Mouse (Mus musculus): ENCODE data around the gene Cdc42bpg.
A peak's percentile ranks its signal among the peaks of the same experiment; 100 is the strongest.

DNA sequence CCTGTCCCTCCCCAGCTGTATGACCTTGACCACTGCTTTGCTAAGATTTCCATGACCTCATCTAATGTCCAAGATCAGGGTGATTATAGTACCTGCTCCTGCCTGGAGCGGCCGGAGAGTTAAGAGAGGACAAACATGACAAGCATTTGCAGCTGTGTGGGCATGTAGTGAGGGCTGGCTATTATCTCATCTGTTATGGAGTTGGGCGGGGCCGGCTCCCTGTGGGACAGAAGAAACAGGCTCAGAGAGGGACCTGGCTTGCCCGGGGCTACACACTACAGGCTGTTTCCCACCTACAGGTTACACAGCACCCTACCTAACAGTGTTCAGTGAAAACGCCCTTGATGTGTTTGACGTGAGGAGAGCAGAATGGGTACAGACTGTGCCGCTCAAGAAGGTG is 15.1 kb downstream of the Cdc42bpg start:
- TF ChIP-seq POLR2A (IDR thresholded peaks at IDR 0.05; ENCODE audit: insufficient read length, low read depth) (no peak), POLR2AphosphoS2 (IDR thresholded peaks at IDR 0.05; ENCODE audit: insufficient read length, low read depth) (no peak), E2F4 (IDR thresholded peaks at IDR 0.05; ENCODE audit: insufficient read depth) (no peak), CEBPB (IDR thresholded peaks at IDR 0.05; ENCODE audit: insufficient read depth, poor library complexity, severe bottlenecking) (no peak), MYOG (IDR thresholded peaks at IDR 0.05; ENCODE audit: control insufficient read depth in 1 of 3, insufficient read depth in 1 of 3, insufficient read length in 2 of 3, low read depth in 2 of 3) (peak in 1 of 3 experiments; percentile 27), SRF (IDR thresholded peaks at IDR 0.05; ENCODE audit: control insufficient read depth, insufficient read length, low read depth) (no peak), MAX (IDR thresholded peaks at IDR 0.05; ENCODE audit: low read depth) (no peak)
